In genomic region chr13:94122703-94123592, GRCm38 (mm10) we compare ENCODE assay signal across 12 mouse cellular contexts.
DNase-seq lines count a peak whose midpoint lies in the region; ATAC-seq and TF ChIP-seq lines count a peak whose summit lies in the region.
"Had no signal": no experiment of that assay in that cellular context is flagged by ENCODE, and none has a peak within 500 bp of the region (broad histone marks: within the 10 kb centered on the region; RNA-seq: fewer than 3 reads in every experiment).

No protein-coding gene starts in this region.

- H3K27me3 ChIP-seq in intestine, embryonic 16.5 days (replicated peaks; ENCODE audit: control insufficient read depth, insufficient read depth, low read length), result no peaks in the 10 kb centered on the region
- no peaks in the 10 kb centered on the region for H3K27me3 ChIP-seq in intestine, postnatal 0 days (replicated peaks; ENCODE audit: control insufficient read depth, insufficient read depth, low read length)
- no peaks in the 10 kb centered on the region for H3K27me3 ChIP-seq in limb, embryonic 13.5 days
- H3K27me3 ChIP-seq: heart, embryonic 15.5 days; midbrain, embryonic 15.5 days had no signal

- no peak for TF ChIP-seq CTCF in intestine, postnatal 0 days (IDR thresholded peaks at IDR 0.05; ENCODE audit: low read depth)

- H3K9ac ChIP-seq in intestine, embryonic 16.5 days (ENCODE audit: low read depth, low read length), result no peak overlapping the region
- H3K9ac ChIP-seq in intestine, postnatal 0 days (ENCODE audit: low read depth, low read length), result no peak overlapping the region
- no peak overlapping the region for H3K9ac ChIP-seq in limb, embryonic 13.5 days
- H3K9ac ChIP-seq: heart, embryonic 15.5 days; midbrain, embryonic 15.5 days had no signal

- peaks cover 2% of the 10 kb centered on the region; the same call in 1 of the 2 replicates for H3K9me3 ChIP-seq in intestine, embryonic 16.5 days (ENCODE audit: control insufficient read depth, low read length)
- no peaks in the 10 kb centered on the region for H3K9me3 ChIP-seq in intestine, postnatal 0 days (ENCODE audit: control insufficient read depth)
- H3K9me3 ChIP-seq in limb, embryonic 13.5 days, result 0 out of 2 replicates have a peak, but pooled peaks cover 3% of the 10 kb centered on the region
- H3K9me3 ChIP-seq: heart, embryonic 15.5 days; midbrain, embryonic 15.5 days had no signal

- H3K4me2 ChIP-seq in intestine, embryonic 16.5 days (ENCODE audit: low read depth, low read length), result no peak overlapping the region
- H3K4me2 ChIP-seq in intestine, postnatal 0 days (replicated peaks; ENCODE audit: low read depth), result no peak overlapping the region
- no peak overlapping the region for H3K4me2 ChIP-seq in limb, embryonic 13.5 days (replicated peaks)
- H3K4me2 ChIP-seq: heart, embryonic 15.5 days; liver, embryonic 11.5 days; midbrain, embryonic 15.5 days had no signal

- 76% methylated on average over 16 of the region's 16 CpGs for WGBS in intestine, embryonic 16.5 days
- 74% methylated on average over 16 of the region's 16 CpGs for WGBS in intestine, postnatal 0 days
- WGBS in limb, embryonic 13.5 days, result 73% methylated on average over 16 of the region's 16 CpGs

- H3K36me3 ChIP-seq in intestine, embryonic 16.5 days (ENCODE audit: control insufficient read depth, insufficient read depth, low read length), result no peaks in the 10 kb centered on the region
- no peaks in the 10 kb centered on the region for H3K36me3 ChIP-seq in intestine, postnatal 0 days (ENCODE audit: control insufficient read depth, insufficient read depth)
- peaks cover 9% of the 10 kb centered on the region for H3K36me3 ChIP-seq in limb, embryonic 13.5 days
- H3K36me3 ChIP-seq: heart, embryonic 15.5 days; midbrain, embryonic 15.5 days had no signal

- H3K27ac ChIP-seq in intestine, embryonic 16.5 days (ENCODE audit: low read length), result no peak overlapping the region
- no peak overlapping the region for H3K27ac ChIP-seq in intestine, postnatal 0 days (ENCODE audit: low read depth, low read length)
- H3K27ac ChIP-seq in limb, embryonic 13.5 days, result 0 out of 2 replicates have a peak overlapping the region, but pooled peaks have one; percentile 6
- H3K27ac ChIP-seq: heart, embryonic 15.5 days; kidney, postnatal 0 days; midbrain, embryonic 15.5 days had no signal

- no peaks in the 10 kb centered on the region for H3K4me1 ChIP-seq in intestine, embryonic 16.5 days (ENCODE audit: control insufficient read depth, insufficient read depth, low read length)
- H3K4me1 ChIP-seq in intestine, postnatal 0 days (replicated peaks; ENCODE audit: control insufficient read depth, insufficient read depth, low read length), result no peaks in the 10 kb centered on the region
- peaks cover 25% of the 10 kb centered on the region for H3K4me1 ChIP-seq in limb, embryonic 13.5 days
- H3K4me1 ChIP-seq: heart, embryonic 15.5 days; midbrain, embryonic 15.5 days had no signal

- no peak overlapping the region for H3K4me3 ChIP-seq in intestine, embryonic 16.5 days (ENCODE audit: low read length)
- no peak overlapping the region for H3K4me3 ChIP-seq in intestine, postnatal 0 days (ENCODE audit: low read depth, low read length)
- H3K4me3 ChIP-seq in limb, embryonic 13.5 days, result no peak overlapping the region
- H3K4me3 ChIP-seq: heart, embryonic 15.5 days; midbrain, embryonic 15.5 days had no signal

- peak; percentile 44; the same call in 1 of the 2 replicates for ATAC-seq in intestine, embryonic 16.5 days
- ATAC-seq in intestine, postnatal 0 days, result no peak
- no peak for ATAC-seq in limb, embryonic 13.5 days (ENCODE audit: low FRiP score, low read depth)
- ATAC-seq: midbrain, embryonic 15.5 days had no signal

- peak; percentile 17 for DNase-seq in cerebellum, adult 9-10 months
- peak; percentile 29 to 44 for DNase-seq in gastrocnemius, adult 8-10 months (ENCODE audit: low spot score in 2 of 2)
- DNase-seq in ovary, postnatal 36 days (ENCODE audit: low spot score), result no peak
- no peak for DNase-seq in MN1 (ENCODE audit: low spot score)
- DNase-seq: adrenal gland, adult 2 months had no signal

Comparison
In these comparisons a context has a peak if more than half of its experiments do, and no peak if none do; other contexts are left out.
1. DNase-seq: peak in cerebellum, adult 9-10 months (single experiment) and gastrocnemius, adult 8-10 months (2 of 2); none in ovary, postnatal 36 days (single experiment) and MN1 (single experiment).